Mouse (Mus musculus): Measurements from ENCODE around the gene Vps18. TPM values are rescaled to one million over a fixed set of nuclear protein-coding genes. Genes with fewer than 3 reads are reported as not detected.

The Vps18 gene
- polyA plus RNA-seq, 1 experiment from 2014 or later, result 8.7 TPM

GRCm38 (mm10) chr2:119270643-119271331 is 17.8 kb upstream of the Vps18 start, which contains the start of gene Rhov:
Gene Rhov, minus strand, starts transcription at chr2:119271272.
- H3K36me3 ChIP-seq (ENCODE audit: control insufficient read depth, insufficient read depth, low read length), result no peaks in the 10 kb centered on the region
- H3K27ac ChIP-seq (replicated peaks in 1 of 2; ENCODE audit: control insufficient read depth in 1 of 2, insufficient read depth in 1 of 2, low read depth in 2 of 2, low read length in 2 of 2), result no peak within 1 kb of the TSS
- H3K4me2 ChIP-seq (ENCODE audit: low read length), result peak within 1 kb of the TSS; percentile 99
- peak within 1 kb of the TSS; percentile 69 for H3K9ac ChIP-seq (ENCODE audit: low read length)
- H3K9me3 ChIP-seq (ENCODE audit: control insufficient read depth, low read length), result no peaks in the 10 kb centered on the region
- peak within 1 kb of the TSS; percentile 49 to 62 for H3K4me3 ChIP-seq (ENCODE audit: control insufficient read depth in 1 of 2, insufficient read depth in 1 of 2, low read depth in 1 of 2, low read length in 2 of 2)
- ATAC-seq (ENCODE audit: insufficient number of reproducible peaks, insufficient read depth, low FRiP score, low read depth), result peak; percentile 74
- H3K4me1 ChIP-seq (ENCODE audit: control insufficient read depth in 2 of 2, insufficient read depth in 2 of 2, low read length in 2 of 2), result no peaks in the 10 kb centered on the region
- peaks cover 21% of the 10 kb centered on the region for H3K27me3 ChIP-seq (ENCODE audit: control insufficient read depth, insufficient read depth, low read length)
- WGBS, result under 1% methylated on average over 49 of the region's 49 CpGs

- Histone ChIP-seq H3K9ac (ENCODE audit: low read length) (no peak overlapping the region), H3K36me3 (ENCODE audit: control insufficient read depth, insufficient read depth, low read length) (no peaks in the 10 kb centered on the region), H3K4me2 (ENCODE audit: low read length) (no peak overlapping the region), H3K4me1 (ENCODE audit: control insufficient read depth in 2 of 2, insufficient read depth in 2 of 2, low read length in 2 of 2) (no peaks in the 10 kb centered on the region), H3K27ac (replicated peaks in 1 of 2; ENCODE audit: control insufficient read depth in 1 of 2, insufficient read depth in 1 of 2, low read depth in 2 of 2, low read length in 2 of 2) (no peak overlapping the region), H3K4me3 (ENCODE audit: control insufficient read depth in 1 of 2, insufficient read depth in 1 of 2, low read depth in 1 of 2, low read length in 2 of 2) (no peak overlapping the region), H3K27me3 (ENCODE audit: control insufficient read depth, insufficient read depth, low read length) (peaks cover 17% of the 10 kb centered on the region), H3K9me3 (ENCODE audit: control insufficient read depth, low read length) (no peaks in the 10 kb centered on the region)
- ATAC-seq (ENCODE audit: insufficient number of reproducible peaks, insufficient read depth, low FRiP score, low read depth), result no peak
- 75% methylated on average over 1 of the region's 1 CpGs for WGBS
These were observed 14.4 kb upstream of the Vps18 start for GRCm38 (mm10) chr2:119274126-119274525.

GRCm38 (mm10) chr2:119276926-119277325 is 11.6 kb upstream of the Vps18 start:
- Histone ChIP-seq H3K9me3 (ENCODE audit: control insufficient read depth, low read length) (no peaks in the 10 kb centered on the region), H3K27ac (replicated peaks in 1 of 2; ENCODE audit: control insufficient read depth in 1 of 2, insufficient read depth in 1 of 2, low read depth in 2 of 2, low read length in 2 of 2) (no peak overlapping the region), H3K9ac (ENCODE audit: low read length) (no peak overlapping the region), H3K4me3 (ENCODE audit: control insufficient read depth in 1 of 2, insufficient read depth in 1 of 2, low read depth in 1 of 2, low read length in 2 of 2) (no peak overlapping the region), H3K4me2 (ENCODE audit: low read length) (no peak overlapping the region), H3K27me3 (ENCODE audit: control insufficient read depth, insufficient read depth, low read length) (no peaks in the 10 kb centered on the region), H3K4me1 (ENCODE audit: control insufficient read depth in 2 of 2, insufficient read depth in 2 of 2, low read length in 2 of 2) (no peaks in the 10 kb centered on the region), H3K36me3 (ENCODE audit: control insufficient read depth, insufficient read depth, low read length) (no peaks in the 10 kb centered on the region)
- no peak for ATAC-seq (ENCODE audit: insufficient number of reproducible peaks, insufficient read depth, low FRiP score, low read depth)
- 71% methylated on average over 7 of the region's 7 CpGs for WGBS

- H3K27me3 ChIP-seq (ENCODE audit: control insufficient read depth, insufficient read depth, low read length), result no peaks in the 10 kb centered on the region
- H3K4me2 ChIP-seq (ENCODE audit: low read length), result no peak overlapping the region
- H3K4me3 ChIP-seq (ENCODE audit: control insufficient read depth in 1 of 2, insufficient read depth in 1 of 2, low read depth in 1 of 2, low read length in 2 of 2), result no peak overlapping the region
- no peaks in the 10 kb centered on the region for H3K36me3 ChIP-seq (ENCODE audit: control insufficient read depth, insufficient read depth, low read length)
- no peaks in the 10 kb centered on the region for H3K4me1 ChIP-seq (ENCODE audit: control insufficient read depth in 2 of 2, insufficient read depth in 2 of 2, low read length in 2 of 2)
- H3K27ac ChIP-seq (replicated peaks in 1 of 2; ENCODE audit: control insufficient read depth in 1 of 2, insufficient read depth in 1 of 2, low read depth in 2 of 2, low read length in 2 of 2), result no peak overlapping the region
- H3K9me3 ChIP-seq (ENCODE audit: control insufficient read depth, low read length), result no peaks in the 10 kb centered on the region
- ATAC-seq (ENCODE audit: insufficient number of reproducible peaks, insufficient read depth, low FRiP score, low read depth), result no peak
- WGBS, result 86% methylated on average over 23 of the region's 23 CpGs
- no peak overlapping the region for H3K9ac ChIP-seq (ENCODE audit: low read length)
These were observed 10.7 kb upstream of the Vps18 start for GRCm38 (mm10) chr2:119277810-119278209.

GRCm38 (mm10) chr2:119281899-119282565 is 6.5 kb upstream of the Vps18 start:
- WGBS, result 67% methylated on average over 7 of the region's 7 CpGs
- Histone ChIP-seq H3K27ac (replicated peaks in 1 of 2; ENCODE audit: control insufficient read depth in 1 of 2, insufficient read depth in 1 of 2, low read depth in 2 of 2, low read length in 2 of 2) (no peak overlapping the region), H3K9ac (ENCODE audit: low read length) (no peak overlapping the region), H3K4me2 (ENCODE audit: low read length) (no peak overlapping the region), H3K36me3 (ENCODE audit: control insufficient read depth, insufficient read depth, low read length) (no peaks in the 10 kb centered on the region), H3K4me3 (ENCODE audit: control insufficient read depth in 1 of 2, insufficient read depth in 1 of 2, low read depth in 1 of 2, low read length in 2 of 2) (no peak overlapping the region), H3K9me3 (ENCODE audit: control insufficient read depth, low read length) (no peaks in the 10 kb centered on the region), H3K4me1 (ENCODE audit: control insufficient read depth in 2 of 2, insufficient read depth in 2 of 2, low read length in 2 of 2) (no peaks in the 10 kb centered on the region), H3K27me3 (ENCODE audit: control insufficient read depth, insufficient read depth, low read length) (no peaks in the 10 kb centered on the region)
- ATAC-seq (ENCODE audit: insufficient number of reproducible peaks, insufficient read depth, low FRiP score, low read depth), result no peak

- 87% methylated on average over 5 of the region's 5 CpGs for WGBS
- no peak for ATAC-seq (ENCODE audit: insufficient number of reproducible peaks, insufficient read depth, low FRiP score, low read depth)
These were observed 1.2 kb upstream of the Vps18 start for GRCm38 (mm10) chr2:119287372-119287771.

GRCm38 (mm10) chr2:119289014-119289416 is 475 bp downstream of the Vps18 start:
- H3K27ac ChIP-seq (replicated peaks in 1 of 2; ENCODE audit: control insufficient read depth in 1 of 2, insufficient read depth in 1 of 2, low read depth in 2 of 2, low read length in 2 of 2), result peak overlapping the region in 1 of 2 experiments; percentile 50; a peak in 1 of 4 replicates
- peak overlapping the region; percentile 92 for H3K4me2 ChIP-seq (ENCODE audit: low read length)
- peak overlapping the region; percentile 86 for H3K9ac ChIP-seq (ENCODE audit: low read length)
- no peaks in the 10 kb centered on the region for H3K9me3 ChIP-seq (ENCODE audit: control insufficient read depth, low read length)
- 1% methylated on average over 11 of the region's 11 CpGs for WGBS
- no peaks in the 10 kb centered on the region for H3K27me3 ChIP-seq (ENCODE audit: control insufficient read depth, insufficient read depth, low read length)
- H3K4me1 ChIP-seq (ENCODE audit: control insufficient read depth in 2 of 2, insufficient read depth in 2 of 2, low read length in 2 of 2), result peaks cover 0 to 11% of the 10 kb centered on the region in 2 experiments; a peak in 2 of 4 replicates
- ATAC-seq (ENCODE audit: insufficient number of reproducible peaks, insufficient read depth, low FRiP score, low read depth), result 0 out of 2 replicates have a peak, but pooled peaks have one; percentile 6
- H3K4me3 ChIP-seq (ENCODE audit: control insufficient read depth in 1 of 2, insufficient read depth in 1 of 2, low read depth in 1 of 2, low read length in 2 of 2), result peak overlapping the region; percentile 56 to 67
- H3K36me3 ChIP-seq (ENCODE audit: control insufficient read depth, insufficient read depth, low read length), result peaks cover 41% of the 10 kb centered on the region

More at GRCm38 (mm10) chr2:119287372-119287771, 1.2 kb upstream of the Vps18 start:
- Histone ChIP-seq H3K9ac (ENCODE audit: low read length) (0 out of 2 replicates have a peak overlapping the region, but pooled peaks have one; percentile 73), H3K9me3 (ENCODE audit: control insufficient read depth, low read length) (no peaks in the 10 kb centered on the region), H3K4me1 (ENCODE audit: control insufficient read depth in 2 of 2, insufficient read depth in 2 of 2, low read length in 2 of 2) (peaks cover 0 to 11% of the 10 kb centered on the region in 2 experiments; a peak in 2 of 4 replicates), H3K4me3 (ENCODE audit: control insufficient read depth in 1 of 2, insufficient read depth in 1 of 2, low read depth in 1 of 2, low read length in 2 of 2) (no peak overlapping the region), H3K4me2 (ENCODE audit: low read length) (no peak overlapping the region), H3K27ac (replicated peaks in 1 of 2; ENCODE audit: control insufficient read depth in 1 of 2, insufficient read depth in 1 of 2, low read depth in 2 of 2, low read length in 2 of 2) (no peak overlapping the region), H3K27me3 (ENCODE audit: control insufficient read depth, insufficient read depth, low read length) (no peaks in the 10 kb centered on the region), H3K36me3 (ENCODE audit: control insufficient read depth, insufficient read depth, low read length) (peaks cover 24% of the 10 kb centered on the region)
